Mouse (Mus musculus) spleen, postnatal 10 days (tissue): ENCODE results near the gene Vmn1r127.
"Not testable (repeated sequence)": the region's sequence is repeated elsewhere in the genome, so short reads cannot be mapped to it uniquely, and the experiment has no call there.

ENCODE experiments used
- DNase-seq, 2 experiments: peaks; one replicate each; pipeline ENCODE4 v3.0.0; 2021 to 2022; ENCODE audit warnings: low spot score in 2 of 2

Vmn1r127 gene

GRCm38 (mm10) chr7:21319761-21320160 is at the start of gene Vmn1r127:
Gene Vmn1r127, minus strand, starts transcription at chr7:21319861.
- DNase-seq, result not testable (repeated sequence)

- not testable (repeated sequence) for DNase-seq
Observed at GRCm38 (mm10) chr7:21361191-21361590, 41.5 kb upstream of the Vmn1r127 start, which contains the start of gene Vmn1r129. Gene Vmn1r129, minus strand, starts transcription at chr7:21361291.

- DNase-seq, result not testable (repeated sequence)
Observed at GRCm38 (mm10) chr7:21349073-21349472, 29.4 kb upstream of the Vmn1r127 start, which contains the start of gene Vmn1r128. Gene Vmn1r128, plus strand, starts transcription at chr7:21349373.

DNA sequence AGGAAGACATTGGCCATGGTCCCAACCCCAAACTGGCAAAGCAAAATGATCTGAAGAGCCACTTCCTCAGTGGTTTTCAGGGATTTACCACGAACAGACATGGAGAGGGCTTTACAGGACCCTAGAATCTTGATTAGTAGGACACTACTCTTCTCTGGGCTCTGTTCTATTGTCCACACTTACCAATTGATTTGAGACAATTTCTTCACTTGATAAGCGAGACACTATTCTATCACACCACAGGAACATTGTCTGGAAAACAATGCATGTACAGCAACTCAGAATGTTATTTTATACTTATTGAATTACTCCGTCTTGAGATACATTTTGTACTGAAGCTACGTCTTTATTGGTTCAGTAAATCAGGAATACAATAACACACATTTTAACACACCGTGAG is 18.3 kb downstream of the Vmn1r127 start, which contains the start of gene Vmn1r126:
TSS of gene Vmn1r126 (minus strand) at position 101 of the 400 bp plus-strand sequence.
- DNase-seq, result not testable (repeated sequence)

DNA sequence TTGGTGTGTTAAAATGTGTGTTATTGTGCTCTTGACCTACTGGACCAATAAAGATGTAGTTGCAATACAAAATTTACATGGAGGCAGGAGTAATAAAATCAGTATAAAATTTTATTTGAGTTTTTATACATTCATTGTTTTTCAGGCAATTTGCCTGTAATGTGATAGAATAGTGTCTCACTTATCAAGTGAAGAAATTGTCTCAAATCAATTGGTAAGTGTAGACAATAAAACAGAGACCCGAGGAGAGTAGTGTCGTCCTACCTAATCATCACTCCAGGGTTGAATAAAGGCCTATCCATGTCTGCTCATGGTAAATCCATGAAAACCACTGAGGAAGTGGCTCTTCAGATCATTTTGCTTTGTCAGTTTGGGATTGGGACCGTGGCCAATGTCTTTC is 47.8 kb downstream of the Vmn1r127 start, which contains the start of gene Vmn1r125:
TSS of gene Vmn1r125 (plus strand) at position 301 of the 400 bp plus-strand sequence.
- DNase-seq, result not testable (repeated sequence)
